Mouse (Mus musculus): Measurements from ENCODE around the gene Cdc42bpg. TPM values are rescaled to one million over a fixed set of nuclear protein-coding genes. Genes with fewer than 3 reads are reported as not detected.

Cdc42bpg gene
- total and polyA plus RNA-seq, 3 experiments: 0.79 to 4.2 (median 2.3) TPM

- Histone ChIP-seq H3K27ac (ENCODE audit: insufficient read depth, low read depth) (peak overlapping the region; percentile 77; the same call in 1 of the 2 replicates), H3K36me3 (replicated peaks in 1 of 2; ENCODE audit: control insufficient read depth in 1 of 2, insufficient read depth in 1 of 2, low read length in 1 of 2) (peaks cover 63 to 73% of the 10 kb centered on the region in 2 experiments), H3K27me3 (replicated peaks) (no peaks in the 10 kb centered on the region), H3K9ac (ENCODE audit: insufficient read depth, low read depth) (peak overlapping the region; percentile 81; the same call in 1 of the 2 replicates), H3K4me1 (ENCODE audit: control insufficient read depth in 1 of 2, insufficient read depth in 2 of 2) (peaks cover 28 to 72% of the 10 kb centered on the region in 2 experiments), H3K79me2 (replicated peaks; ENCODE audit: control insufficient read depth, extremely low read depth, insufficient read depth, poor library complexity, severe bottlenecking) (peaks cover 16% of the 10 kb centered on the region), H3K9me3 (replicated peaks; ENCODE audit: low read length) (no peaks in the 10 kb centered on the region), H3K4me3 (replicated peaks in 1 of 3; ENCODE audit: low read depth in 2 of 3, low read length in 2 of 3, poor library complexity in 1 of 3) (peak overlapping the region in 2 of 3 experiments; percentile 22 to 75), H3K4me2 (ENCODE audit: insufficient read depth, low read depth, poor library complexity, severe bottlenecking) (0 out of 2 replicates have a peak overlapping the region, but pooled peaks have one; percentile 90)
- dilution Hi-C loops (cut with MboI; ENCODE audit: extremely low pct_ligation_motif_present, extremely low pct_unique_long_range_greater_than_20kb, low sequenced_read_pairs) (no loop called here), in situ Hi-C loops (cut with MboI; ENCODE audit: low pct_ligation_motif_present, low pct_unique_long_range_greater_than_20kb, low sequenced_read_pairs) (no loop called here)
- DNase-seq (ENCODE audit: extremely low read depth): no peak
- peak in 1 of 2 experiments; percentile 11; a peak in 1 of 4 replicates for TF ChIP-seq CTCF (conservative IDR thresholded peaks at IDR 0.05 in 1 of 2, IDR thresholded peaks at IDR 0.05 in 1 of 2; ENCODE audit: low read depth in 2 of 2, low read length in 2 of 2)
- no peak for TF ChIP-seq MEF2A (IDR thresholded peaks at IDR 0.05; ENCODE audit: borderline replicate concordance, low read depth, low read length)
Measured at GRCm38 (mm10) chr19:6343066-6343925, 37.0 kb downstream of the Cdc42bpg start.

DNA sequence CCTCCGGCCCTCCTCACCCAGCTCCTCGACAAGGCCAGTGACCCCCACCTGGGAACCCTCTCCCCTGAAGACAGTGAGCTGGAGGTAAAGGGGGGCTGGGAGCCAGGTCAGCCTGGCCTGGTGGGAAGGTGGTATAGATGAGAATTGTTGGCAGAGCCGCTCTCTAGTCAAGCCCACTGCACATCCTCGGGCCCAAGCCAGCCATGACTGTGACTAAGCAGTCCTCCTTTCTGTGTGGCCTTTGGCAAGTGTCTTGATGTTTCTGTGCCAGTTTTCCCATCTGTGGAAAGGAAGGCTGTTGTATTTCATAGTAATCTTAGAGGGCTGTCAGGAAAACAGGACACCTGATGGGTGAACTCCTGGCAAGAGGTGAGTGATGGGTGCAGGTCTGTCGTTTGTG, 37.7 kb downstream of the Cdc42bpg start:
- Histone ChIP-seq H3K9ac (ENCODE audit: insufficient read depth, low read depth) (no peak overlapping the region), H3K79me2 (replicated peaks; ENCODE audit: control insufficient read depth, extremely low read depth, insufficient read depth, poor library complexity, severe bottlenecking) (peaks cover 10% of the 10 kb centered on the region; the same call in 1 of the 2 replicates), H3K9me3 (replicated peaks; ENCODE audit: low read length) (no peaks in the 10 kb centered on the region), H3K27me3 (replicated peaks) (no peaks in the 10 kb centered on the region), H3K27ac (ENCODE audit: insufficient read depth, low read depth) (no peak overlapping the region), H3K4me2 (ENCODE audit: insufficient read depth, low read depth, poor library complexity, severe bottlenecking) (no peak overlapping the region), H3K4me1 (ENCODE audit: control insufficient read depth in 1 of 2, insufficient read depth in 2 of 2) (peaks cover 25 to 72% of the 10 kb centered on the region in 2 experiments), H3K4me3 (replicated peaks in 1 of 3; ENCODE audit: low read depth in 2 of 3, low read length in 2 of 3, poor library complexity in 1 of 3) (no peak overlapping the region), H3K36me3 (replicated peaks in 1 of 2; ENCODE audit: control insufficient read depth in 1 of 2, insufficient read depth in 1 of 2, low read length in 1 of 2) (peaks cover 62 to 73% of the 10 kb centered on the region in 2 experiments)
- no peak for DNase-seq (ENCODE audit: extremely low read depth)
- in situ Hi-C loops (cut with MboI; ENCODE audit: low pct_ligation_motif_present, low pct_unique_long_range_greater_than_20kb, low sequenced_read_pairs): no loop called here
- TF ChIP-seq POLR2A (IDR thresholded peaks at IDR 0.05; ENCODE audit: low read depth, low read length) (no peak), MAX (IDR thresholded peaks at IDR 0.05; ENCODE audit: low read length) (no peak), SMC3 (IDR thresholded peaks at IDR 0.05; ENCODE audit: low read depth, low read length) (no peak), PAX5 (IDR thresholded peaks at IDR 0.05; ENCODE audit: low read length) (no peak), ZC3H11A (IDR thresholded peaks at IDR 0.05; ENCODE audit: low read depth, low read length) (no peak), ZKSCAN1 (IDR thresholded peaks at IDR 0.05; ENCODE audit: borderline replicate concordance, low read depth, low read length) (no peak), POLR2AphosphoS2 (IDR thresholded peaks at IDR 0.05; ENCODE audit: low read depth, low read length) (no peak), SIN3A (IDR thresholded peaks at IDR 0.05; ENCODE audit: low read length) (no peak), CTCF (conservative IDR thresholded peaks at IDR 0.05 in 1 of 2, IDR thresholded peaks at IDR 0.05 in 1 of 2; ENCODE audit: low read depth in 2 of 2, low read length in 2 of 2) (no peak), CHD2 (IDR thresholded peaks at IDR 0.05; ENCODE audit: low read length) (no peak)
- dilution Hi-C loops (cut with MboI; ENCODE audit: extremely low pct_ligation_motif_present, extremely low pct_unique_long_range_greater_than_20kb, low sequenced_read_pairs): no loop called here

- H3K9ac ChIP-seq (ENCODE audit: insufficient read depth, low read depth): no peak overlapping the region
- in situ Hi-C loops (cut with MboI; ENCODE audit: low pct_ligation_motif_present, low pct_unique_long_range_greater_than_20kb, low sequenced_read_pairs) (no loop called here), dilution Hi-C loops (cut with MboI; ENCODE audit: extremely low pct_ligation_motif_present, extremely low pct_unique_long_range_greater_than_20kb, low sequenced_read_pairs) (no loop called here)
- H3K4me1 ChIP-seq (ENCODE audit: control insufficient read depth in 1 of 2, insufficient read depth in 2 of 2): peaks cover 21 to 85% of the 10 kb centered on the region in 2 experiments
- no peaks in the 10 kb centered on the region for H3K27me3 ChIP-seq (replicated peaks)
- no peak overlapping the region for H3K4me3 ChIP-seq (replicated peaks in 1 of 3; ENCODE audit: low read depth in 2 of 3, low read length in 2 of 3, poor library complexity in 1 of 3)
- H3K36me3 ChIP-seq (replicated peaks in 1 of 2; ENCODE audit: control insufficient read depth in 1 of 2, insufficient read depth in 1 of 2, low read length in 1 of 2): peaks cover 76 to 87% of the 10 kb centered on the region in 2 experiments
- no peak overlapping the region for H3K27ac ChIP-seq (ENCODE audit: insufficient read depth, low read depth)
- no peak for DNase-seq (ENCODE audit: extremely low read depth)
- H3K4me2 ChIP-seq (ENCODE audit: insufficient read depth, low read depth, poor library complexity, severe bottlenecking): no peak overlapping the region
- no peak for TF ChIP-seq RAD21 (IDR thresholded peaks at IDR 0.05; ENCODE audit: low read depth, low read length)
- TF ChIP-seq CHD1 (IDR thresholded peaks at IDR 0.05; ENCODE audit: low read depth, low read length): no peak
- no peak for TF ChIP-seq USF2 (conservative IDR thresholded peaks at IDR 0.05; ENCODE audit: low read depth, low read length)
- TF ChIP-seq ELF1 (IDR thresholded peaks at IDR 0.05; ENCODE audit: low read depth, low read length): no peak
- no peak for TF ChIP-seq TCF12 (IDR thresholded peaks at IDR 0.05; ENCODE audit: low read depth, low read length)
- no peak for TF ChIP-seq JUN (IDR thresholded peaks at IDR 0.05; ENCODE audit: insufficient read depth, low read depth, low read length)
- no peak for TF ChIP-seq MAX (IDR thresholded peaks at IDR 0.05; ENCODE audit: low read length)
- TF ChIP-seq SMC3 (IDR thresholded peaks at IDR 0.05; ENCODE audit: low read depth, low read length): no peak
- TF ChIP-seq ZKSCAN1 (IDR thresholded peaks at IDR 0.05; ENCODE audit: borderline replicate concordance, low read depth, low read length): no peak
- peaks cover 7% of the 10 kb centered on the region; the same call in 1 of the 2 replicates for H3K79me2 ChIP-seq (replicated peaks; ENCODE audit: control insufficient read depth, extremely low read depth, insufficient read depth, poor library complexity, severe bottlenecking)
- no peaks in the 10 kb centered on the region for H3K9me3 ChIP-seq (replicated peaks; ENCODE audit: low read length)
Measured at GRCm38 (mm10) chr19:6346023-6346422, 39.8 kb downstream of the Cdc42bpg start.
